Mouse (Mus musculus) stomach, embryonic 14.5 days (tissue): ENCODE data around the gene Ypel4. TPM values are rescaled to one million over a fixed set of nuclear protein-coding genes. Genes with fewer than 3 reads are reported as not detected.
A peak's percentile ranks its signal among the peaks of the same experiment; 100 is the strongest.
"Not testable (repeated sequence)": the region's sequence is repeated elsewhere in the genome, so short reads cannot be mapped to it uniquely, and the experiment has no call there.

ENCODE experiments used
- ATAC-seq: fragments of 200-750 bp; cut with Nextera tagmentation; 2 replicates; pipeline ENCODE4 v1.8.0; 2017; ENCODE audit warnings: low read depth, moderate TSS enrichment; ENCODE audit not compliant: insufficient number of reproducible peaks, insufficient read depth, low FRiP score
- H3K27ac ChIP-seq: fragments of 300-500 bp; sonication (generic); 2 replicates; pipeline ENCODE4 v1.5.1; 2014; ENCODE audit warnings: mild to moderate bottlenecking, low read length, moderate library complexity, mixed read lengths
- H3K27me3 ChIP-seq: fragments of 300-500 bp; sonication (generic); 2 replicates; pipeline ENCODE4 v1.6.1; 2014; ENCODE audit warnings: low read length, control low read depth, mixed read lengths; ENCODE audit not compliant: control insufficient read depth, insufficient read depth
- H3K36me3 ChIP-seq: fragments of 300-500 bp; sonication (generic); 2 replicates; pipeline ENCODE4 v1.6.1; 2014; ENCODE audit warnings: mild to moderate bottlenecking, control low read depth, low read length, moderate library complexity, mixed read lengths; ENCODE audit not compliant: control insufficient read depth, insufficient read depth
- H3K4me1 ChIP-seq: fragments of 300-500 bp; sonication (generic); 2 replicates; pipeline ENCODE4 v1.6.1; 2014; ENCODE audit warnings: low read length, control low read depth, mixed read lengths; ENCODE audit not compliant: control insufficient read depth, insufficient read depth
- H3K4me2 ChIP-seq: fragments of 300-500 bp; sonication (generic); replicated peaks from 2 replicates; pipeline ENCODE4 v1.6.1; 2014; ENCODE audit warnings: low read depth, low read length, control low read depth
- H3K4me3 ChIP-seq: fragments of 300-500 bp; sonication (generic); 2 replicates; pipeline ENCODE4 v1.5.1; 2014; ENCODE audit warnings: low read depth, low read length, control low read depth
- H3K9ac ChIP-seq: fragments of 300-500 bp; sonication (generic); replicated peaks from 2 replicates; pipeline ENCODE4 v1.6.1; 2014; ENCODE audit warnings: low read depth, mild to moderate bottlenecking, control low read depth, low read length, moderate library complexity, mixed read lengths
- H3K9me3 ChIP-seq: fragments of 300-500 bp; sonication (generic); 2 replicates; pipeline ENCODE4 v1.6.1; 2016; ENCODE audit warnings: low read depth, low read length, control low read depth; ENCODE audit not compliant: control insufficient read depth
- WGBS: fragments of 180-500 bp; shearing (Covaris S2); extraction: QIAGEN DNeasy Blood & Tissue Kit; methylation state at CpG from one replicate; pipeline ENCODE4 v1.1.7; 2014; 5-methylcytosine and 5-hydroxymethylcytosine counted together
- polyA plus RNA-seq: library from polyadenylated mRNA; unstranded; fragments of >200 nt; fragmentation: Nextera tagmentation; extraction: Ambion mirVana; gene quantifications from 2 replicates; pipeline ENCODE4 v1.2.1, GENCODE M21; 2014

The Ypel4 gene
- polyA plus RNA-seq, 1 experiment from 2014 or later = 10.7 TPM

- H3K4me3 ChIP-seq = no peak overlapping the region
- H3K27me3 ChIP-seq = no peaks in the 10 kb centered on the region
- no peak overlapping the region for H3K4me2 ChIP-seq
- 72% methylated on average over 3 of the region's 3 CpGs for WGBS
- H3K9me3 ChIP-seq = no peaks in the 10 kb centered on the region
- peaks cover 15% of the 10 kb centered on the region; the same call in 1 of the 2 replicates for H3K36me3 ChIP-seq
- no peak overlapping the region for H3K27ac ChIP-seq
- no peak overlapping the region for H3K9ac ChIP-seq
- no peak for ATAC-seq
- H3K4me1 ChIP-seq = peaks cover 3% of the 10 kb centered on the region
Observed at GRCm38 (mm10) chr2:84721182-84721581, 12.7 kb upstream of the Ypel4 start.

- Histone ChIP-seq H3K4me1 (peaks cover 9% of the 10 kb centered on the region), H3K27me3 (no peaks in the 10 kb centered on the region), H3K27ac (no peak overlapping the region), H3K9ac (no peak overlapping the region), H3K9me3 (no peaks in the 10 kb centered on the region), H3K36me3 (peaks cover 15% of the 10 kb centered on the region; the same call in 1 of the 2 replicates), H3K4me3 (no peak overlapping the region), H3K4me2 (no peak overlapping the region)
- ATAC-seq = no peak
- WGBS = 94% methylated on average over 14 of the region's 14 CpGs
Observed at GRCm38 (mm10) chr2:84723856-84724255, 10.0 kb upstream of the Ypel4 start.

DNA sequence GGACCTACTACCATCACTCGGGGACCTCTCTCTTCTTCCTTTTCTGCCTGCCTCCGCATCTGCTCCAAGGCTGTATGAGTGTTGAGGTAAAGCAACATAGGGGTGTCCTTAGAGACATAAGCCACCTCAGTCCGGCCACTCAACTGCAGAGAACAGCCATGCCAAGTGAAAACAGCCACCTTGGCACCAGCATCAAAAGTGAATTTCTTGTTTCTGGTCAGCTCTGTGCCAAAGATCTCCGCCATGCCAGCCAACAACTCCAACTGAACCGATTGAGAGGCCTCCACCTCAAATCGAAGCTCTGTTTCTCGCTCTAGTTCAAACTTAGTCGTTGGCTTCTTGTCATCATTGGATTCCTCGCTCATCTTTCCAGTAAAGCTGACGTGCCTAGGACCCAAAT lies 8.1 kb upstream of the Ypel4 start:
- Histone ChIP-seq H3K27me3 (no peaks in the 10 kb centered on the region), H3K36me3 (peaks cover 15% of the 10 kb centered on the region; the same call in 1 of the 2 replicates), H3K27ac (no peak overlapping the region), H3K4me3 (no peak overlapping the region), H3K4me2 (peak overlapping the region; percentile 95; the same call in 1 of the 2 replicates), H3K9me3 (no peaks in the 10 kb centered on the region), H3K4me1 (peaks cover 9% of the 10 kb centered on the region), H3K9ac (no peak overlapping the region)
- WGBS = 93% methylated on average over 10 of the region's 10 CpGs
- no peak for ATAC-seq

- no peak for ATAC-seq
- peaks cover 11% of the 10 kb centered on the region; the same call in 1 of the 2 replicates for H3K36me3 ChIP-seq
- H3K27me3 ChIP-seq = no peaks in the 10 kb centered on the region
- H3K4me1 ChIP-seq = peaks cover 9% of the 10 kb centered on the region
- peak overlapping the region; percentile 61 for H3K4me3 ChIP-seq
- H3K27ac ChIP-seq = no peak overlapping the region; the same call in 1 of the 2 replicates
- no peaks in the 10 kb centered on the region for H3K9me3 ChIP-seq
- peak overlapping the region; percentile 95 for H3K4me2 ChIP-seq
- 6% methylated on average over 9 of the region's 9 CpGs for WGBS
- peak overlapping the region; percentile 48 for H3K9ac ChIP-seq
Observed at GRCm38 (mm10) chr2:84726716-84727115, 7.1 kb upstream of the Ypel4 start.

- peak within 1 kb of the TSS; percentile 95 for H3K4me2 ChIP-seq
- no peaks in the 10 kb centered on the region for H3K9me3 ChIP-seq
- H3K4me1 ChIP-seq = peaks cover 9% of the 10 kb centered on the region
- H3K36me3 ChIP-seq = peaks cover 10% of the 10 kb centered on the region; the same call in 1 of the 2 replicates
- WGBS = under 1% methylated on average over 39 of the region's 39 CpGs
- peak within 1 kb of the TSS; percentile 48 for H3K9ac ChIP-seq
- H3K27me3 ChIP-seq = no peaks in the 10 kb centered on the region
- H3K27ac ChIP-seq = peak within 1 kb of the TSS; percentile 44
- H3K4me3 ChIP-seq = peak within 1 kb of the TSS; percentile 61
- ATAC-seq = peak; percentile 97
Observed at GRCm38 (mm10) chr2:84727172-84727858, 6.5 kb upstream of the Ypel4 start, which contains the start of gene Clp1. Gene Clp1 (minus strand): TSS chr2:84727350.

DNA sequence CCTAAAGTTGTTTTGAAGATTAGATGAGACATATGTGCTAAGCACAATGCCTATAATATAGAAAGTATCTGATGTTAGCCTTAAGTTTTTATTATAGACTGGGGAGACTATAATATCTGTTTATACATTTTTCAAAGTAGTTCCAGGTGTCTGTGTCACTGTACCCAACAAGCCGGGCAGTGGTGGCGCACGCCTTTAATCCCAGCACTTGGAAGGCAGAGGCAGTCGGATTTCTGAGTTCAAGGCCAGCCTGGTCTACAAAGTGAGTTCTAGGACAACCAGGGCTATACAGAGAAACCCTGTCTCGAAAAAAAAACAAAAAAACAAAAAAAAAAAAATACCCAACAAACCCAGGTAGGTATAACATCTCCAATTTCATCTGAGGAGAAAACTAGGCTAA lies 5.7 kb upstream of the Ypel4 start:
- H3K36me3 ChIP-seq, H3K27ac ChIP-seq, H3K4me2 ChIP-seq, H3K9ac ChIP-seq, H3K4me3 ChIP-seq, H3K9me3 ChIP-seq, H3K4me1 ChIP-seq, H3K27me3 ChIP-seq, ATAC-seq: not testable (repeated sequence)
- WGBS = 84% methylated on average over 5 of the region's 5 CpGs

GRCm38 (mm10) chr2:84731206-84731605 lies 2.7 kb upstream of the Ypel4 start:
- no peak overlapping the region for H3K4me2 ChIP-seq
- no peak overlapping the region for H3K27ac ChIP-seq
- 78% methylated on average over 3 of the region's 3 CpGs for WGBS
- H3K9ac ChIP-seq = no peak overlapping the region
- H3K4me1 ChIP-seq = peaks cover 13% of the 10 kb centered on the region
- no peaks in the 10 kb centered on the region for H3K27me3 ChIP-seq
- no peak for ATAC-seq
- no peaks in the 10 kb centered on the region for H3K36me3 ChIP-seq
- H3K4me3 ChIP-seq = no peak overlapping the region
- H3K9me3 ChIP-seq = no peaks in the 10 kb centered on the region

DNA sequence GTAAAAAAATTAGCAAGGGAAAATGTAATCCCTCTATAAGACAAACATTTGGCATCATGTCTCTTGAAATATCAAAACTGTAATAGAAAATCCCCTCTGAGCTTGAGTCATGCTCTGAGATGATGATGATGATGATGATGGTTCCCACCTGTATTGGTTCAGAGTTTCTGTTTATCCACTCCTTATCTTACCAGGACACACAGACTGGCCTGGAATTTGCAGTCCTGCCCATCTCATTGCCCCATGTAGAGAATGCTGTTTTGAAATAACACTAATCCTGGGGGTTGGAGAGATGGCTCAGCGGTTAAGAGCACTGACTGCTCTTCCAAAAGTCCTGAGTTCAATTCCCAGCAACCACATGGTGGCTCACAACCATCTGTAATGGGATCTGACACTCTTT lies 1.5 kb upstream of the Ypel4 start:
- Histone ChIP-seq H3K4me3 (no peak overlapping the region), H3K9me3 (no peaks in the 10 kb centered on the region), H3K9ac (no peak overlapping the region), H3K4me1 (peaks cover 19% of the 10 kb centered on the region), H3K27me3 (no peaks in the 10 kb centered on the region), H3K36me3 (no peaks in the 10 kb centered on the region), H3K27ac (no peak overlapping the region), H3K4me2 (no peak overlapping the region)
- WGBS = 67% methylated on average over 1 of the region's 1 CpGs
- no peak for ATAC-seq
